Mouse (Mus musculus): ENCODE measurements at regions not wholly inside any gene's neighbourhood (a gene's known extent, or its start where the extent isn't known, plus 50 kb on each side); places are given as distances from the start of the nearest gene placed in this dataset.

GRCm38 (mm10) chr10:120612351-120612750 lies 136.1 kb upstream of the Hmga2 start:
- no peak overlapping the region for H3K4me3 ChIP-seq (replicated peaks)
- H3K9ac ChIP-seq (replicated peaks): no peak overlapping the region
- H3K4me2 ChIP-seq: no peak overlapping the region
- no peak for ATAC-seq (ENCODE audit: insufficient number of reproducible peaks, insufficient read depth, low FRiP score, low TSS enrichment, low read depth)
- H3K9me3 ChIP-seq: no peaks in the 10 kb centered on the region
- H3K27ac ChIP-seq: no peak overlapping the region
- no peaks in the 10 kb centered on the region for H3K27me3 ChIP-seq
- no peaks in the 10 kb centered on the region for H3K36me3 ChIP-seq
- H3K4me1 ChIP-seq (replicated peaks): peaks cover 11% of the 10 kb centered on the region
- WGBS: 14% methylated on average over 8 of the region's 8 CpGs

GRCm38 (mm10) chr10:120610076-120610475 lies 133.8 kb upstream of the Hmga2 start:
- no peak overlapping the region for H3K27ac ChIP-seq

GRCm38 (mm10) chr10:120604506-120604905 lies 128.2 kb upstream of the Hmga2 start:
- 59% methylated on average over 7 of the region's 7 CpGs for WGBS
- H3K27me3 ChIP-seq: no peaks in the 10 kb centered on the region
- H3K4me1 ChIP-seq (replicated peaks): peaks cover 9% of the 10 kb centered on the region
- H3K4me3 ChIP-seq (replicated peaks): no peak overlapping the region
- no peak overlapping the region for H3K4me2 ChIP-seq
- H3K9me3 ChIP-seq: no peaks in the 10 kb centered on the region
- ATAC-seq (ENCODE audit: insufficient number of reproducible peaks, insufficient read depth, low FRiP score, low TSS enrichment, low read depth): no peak
- no peaks in the 10 kb centered on the region for H3K36me3 ChIP-seq
- no peak overlapping the region for H3K9ac ChIP-seq (replicated peaks)
- no peak overlapping the region for H3K27ac ChIP-seq

More at GRCm38 (mm10) chr10:120610076-120610475, 133.8 kb upstream of the Hmga2 start:
- H3K4me3 ChIP-seq (replicated peaks): no peak overlapping the region
- no peak overlapping the region for H3K4me2 ChIP-seq
- 86% methylated on average over 10 of the region's 10 CpGs for WGBS
- ATAC-seq (ENCODE audit: insufficient number of reproducible peaks, insufficient read depth, low FRiP score, low TSS enrichment, low read depth): no peak
- no peaks in the 10 kb centered on the region for H3K27me3 ChIP-seq
- no peaks in the 10 kb centered on the region for H3K9me3 ChIP-seq
- H3K9ac ChIP-seq (replicated peaks): no peak overlapping the region
- no peaks in the 10 kb centered on the region for H3K36me3 ChIP-seq
- H3K4me1 ChIP-seq (replicated peaks): peaks cover 4% of the 10 kb centered on the region; the same call in 1 of the 2 replicates

GRCm38 (mm10) chr10:120603167-120603566 lies 126.9 kb upstream of the Hmga2 start:
- 86% methylated on average over 4 of the region's 4 CpGs for WGBS
- H3K4me3 ChIP-seq (replicated peaks): no peak overlapping the region
- no peaks in the 10 kb centered on the region for H3K36me3 ChIP-seq
- no peaks in the 10 kb centered on the region for H3K27me3 ChIP-seq
- H3K9me3 ChIP-seq: no peaks in the 10 kb centered on the region
- no peak overlapping the region for H3K9ac ChIP-seq (replicated peaks)
- no peak overlapping the region for H3K27ac ChIP-seq
- H3K4me1 ChIP-seq (replicated peaks): peaks cover 9% of the 10 kb centered on the region
- no peak overlapping the region for H3K4me2 ChIP-seq
- no peak for ATAC-seq (ENCODE audit: insufficient number of reproducible peaks, insufficient read depth, low FRiP score, low TSS enrichment, low read depth)

- Histone ChIP-seq H3K27ac (no peak overlapping the region), H3K9ac (replicated peaks) (no peak overlapping the region), H3K36me3 (no peaks in the 10 kb centered on the region), H3K9me3 (peaks cover 3% of the 10 kb centered on the region; the same call in 1 of the 2 replicates), H3K4me3 (replicated peaks) (no peak overlapping the region), H3K27me3 (no peaks in the 10 kb centered on the region), H3K4me1 (replicated peaks) (peaks cover 15% of the 10 kb centered on the region), H3K4me2 (no peak overlapping the region)
- ATAC-seq (ENCODE audit: insufficient number of reproducible peaks, insufficient read depth, low FRiP score, low TSS enrichment, low read depth): no peak
- WGBS: 79% methylated on average over 5 of the region's 5 CpGs
Observed at GRCm38 (mm10) chr10:120600735-120601134, 124.5 kb upstream of the Hmga2 start.

- Histone ChIP-seq H3K4me3 (replicated peaks) (no peak overlapping the region), H3K27me3 (no peaks in the 10 kb centered on the region), H3K36me3 (no peaks in the 10 kb centered on the region), H3K27ac (no peak overlapping the region), H3K4me2 (no peak overlapping the region), H3K9ac (replicated peaks) (no peak overlapping the region), H3K9me3 (peaks cover 5% of the 10 kb centered on the region; the same call in 1 of the 2 replicates), H3K4me1 (replicated peaks) (peaks cover 13% of the 10 kb centered on the region)
- no peak for ATAC-seq (ENCODE audit: insufficient number of reproducible peaks, insufficient read depth, low FRiP score, low TSS enrichment, low read depth)
- 90% methylated on average over 6 of the region's 6 CpGs for WGBS
Observed at GRCm38 (mm10) chr10:120599551-120599950, 123.3 kb upstream of the Hmga2 start.

- Histone ChIP-seq H3K36me3 (no peaks in the 10 kb centered on the region), H3K27me3 (no peaks in the 10 kb centered on the region), H3K4me3 (replicated peaks) (no peak overlapping the region), H3K4me2 (no peak overlapping the region), H3K9me3 (peaks cover 5% of the 10 kb centered on the region; the same call in 1 of the 2 replicates), H3K27ac (no peak overlapping the region), H3K4me1 (replicated peaks) (peaks cover 6% of the 10 kb centered on the region), H3K9ac (replicated peaks) (no peak overlapping the region)
- ATAC-seq (ENCODE audit: insufficient number of reproducible peaks, insufficient read depth, low FRiP score, low TSS enrichment, low read depth): no peak
- 59% methylated on average over 9 of the region's 9 CpGs for WGBS
Observed at GRCm38 (mm10) chr10:120597320-120597887, 121.1 kb upstream of the Hmga2 start.

- Histone ChIP-seq H3K4me2 (no peak overlapping the region), H3K4me3 (replicated peaks) (no peak overlapping the region), H3K27ac (no peak overlapping the region), H3K27me3 (no peaks in the 10 kb centered on the region), H3K9me3 (peaks cover 5% of the 10 kb centered on the region; the same call in 1 of the 2 replicates), H3K36me3 (no peaks in the 10 kb centered on the region), H3K9ac (replicated peaks) (no peak overlapping the region), H3K4me1 (replicated peaks) (peaks cover 6% of the 10 kb centered on the region)
- ATAC-seq (ENCODE audit: insufficient number of reproducible peaks, insufficient read depth, low FRiP score, low TSS enrichment, low read depth): no peak
- 87% methylated on average over 3 of the region's 3 CpGs for WGBS
Observed at GRCm38 (mm10) chr10:120595145-120595544, 118.9 kb upstream of the Hmga2 start.

- Histone ChIP-seq H3K4me3 (replicated peaks) (no peak overlapping the region), H3K4me1 (replicated peaks) (peaks cover 6% of the 10 kb centered on the region), H3K27ac (no peak overlapping the region), H3K9me3 (peaks cover 5% of the 10 kb centered on the region; the same call in 1 of the 2 replicates), H3K36me3 (no peaks in the 10 kb centered on the region), H3K27me3 (no peaks in the 10 kb centered on the region), H3K4me2 (no peak overlapping the region), H3K9ac (replicated peaks) (no peak overlapping the region)
- ATAC-seq (ENCODE audit: insufficient number of reproducible peaks, insufficient read depth, low FRiP score, low TSS enrichment, low read depth): no peak
Observed at GRCm38 (mm10) chr10:120593876-120594275, 117.6 kb upstream of the Hmga2 start.

GRCm38 (mm10) chr10:120589659-120590058 lies 113.4 kb upstream of the Hmga2 start:
- no peak overlapping the region for H3K9ac ChIP-seq (replicated peaks)
- WGBS: 19% methylated on average over 2 of the region's 2 CpGs
- peaks cover 10% of the 10 kb centered on the region for H3K4me1 ChIP-seq (replicated peaks)
- no peak for ATAC-seq (ENCODE audit: insufficient number of reproducible peaks, insufficient read depth, low FRiP score, low TSS enrichment, low read depth)
- no peaks in the 10 kb centered on the region for H3K9me3 ChIP-seq
- H3K4me3 ChIP-seq (replicated peaks): no peak overlapping the region
- H3K36me3 ChIP-seq: no peaks in the 10 kb centered on the region
- no peak overlapping the region for H3K4me2 ChIP-seq
- H3K27me3 ChIP-seq: no peaks in the 10 kb centered on the region
- H3K27ac ChIP-seq: peak overlapping the region; percentile 26; the same call in 1 of the 2 replicates

GRCm38 (mm10) chr10:120587854-120588633 lies 111.8 kb upstream of the Hmga2 start:
- no peaks in the 10 kb centered on the region for H3K27me3 ChIP-seq
- no peak overlapping the region for H3K4me2 ChIP-seq
- H3K4me1 ChIP-seq (replicated peaks): peaks cover 10% of the 10 kb centered on the region
- 33% methylated on average over 8 of the region's 8 CpGs for WGBS
- no peak overlapping the region for H3K4me3 ChIP-seq (replicated peaks)
- peak overlapping the region; percentile 82 for H3K27ac ChIP-seq
- no peak overlapping the region for H3K9ac ChIP-seq (replicated peaks)
- ATAC-seq (ENCODE audit: insufficient number of reproducible peaks, insufficient read depth, low FRiP score, low TSS enrichment, low read depth): no peak; the same call in 1 of the 2 replicates
- no peaks in the 10 kb centered on the region for H3K36me3 ChIP-seq
- no peaks in the 10 kb centered on the region for H3K9me3 ChIP-seq

Measured in limb, embryonic 12.5 days (tissue).